Mouse (Mus musculus) ES-E14 (cell line): ENCODE measurements around the gene Pirb. TPM values are rescaled to one million over a fixed set of nuclear protein-coding genes. Genes with fewer than 3 reads are reported as not detected.
"Not testable (repeated sequence)": the region's sequence is repeated elsewhere in the genome, so short reads cannot be mapped to it uniquely, and the experiment has no call there.

Source experiments
- DNase-seq: peaks from one replicate; pipeline ENCODE4 v3.0.0-alpha.2; 2013; ENCODE audit warnings: low read depth, low spot score
- H3K27ac ChIP-seq: 2 replicates; pipeline ENCODE4 v1.5.1; 2012; ENCODE audit warnings: low read depth, mild to moderate bottlenecking, low read length, moderate library complexity, mixed read lengths; ENCODE audit not compliant: poor library complexity, insufficient read depth, severe bottlenecking
- H3K36me3 ChIP-seq: 2 replicates; pipeline ENCODE4 v1.6.1; 2012; ENCODE audit warnings: mild to moderate bottlenecking, low read length, moderate library complexity, mixed read lengths; ENCODE audit not compliant: control insufficient read depth, poor library complexity, insufficient read depth, severe bottlenecking
- H3K4me1 ChIP-seq, 2 experiments: fragments of 150-350 bp in 1 of 2; sonication (generic) in 1 of 2; 2 replicates each; pipeline ENCODE4 v1.6.1; 2012; ENCODE audit warnings: low read length in 2 of 2, mild to moderate bottlenecking in 1 of 2, mixed read lengths in 1 of 2; ENCODE audit not compliant: control insufficient read depth in 2 of 2, insufficient read depth in 2 of 2, poor library complexity in 1 of 2
- H3K4me3 ChIP-seq, 2 experiments: fragments of 150-350 bp in 1 of 2; sonication (generic) in 1 of 2; 2 replicates each; pipeline ENCODE4 v1.5.1; 2012; ENCODE audit warnings: low read length in 2 of 2, low read depth in 1 of 2, mild to moderate bottlenecking in 1 of 2, mixed read lengths in 1 of 2; ENCODE audit not compliant: insufficient read depth in 1 of 2, poor library complexity in 1 of 2, severe bottlenecking in 1 of 2
- H3K9ac ChIP-seq: 2 replicates; pipeline ENCODE4 v1.6.1; 2012; ENCODE audit warnings: low read depth, mild to moderate bottlenecking, low read length, mixed read lengths; ENCODE audit not compliant: poor library complexity, insufficient read depth, severe bottlenecking
- H3K9me3 ChIP-seq: fragments of 150-350 bp; sonication (generic); 2 replicates; pipeline ENCODE4 v1.6.1; 2012; ENCODE audit warnings: low read depth, mild to moderate bottlenecking, low read length; ENCODE audit not compliant: control insufficient read depth, insufficient read depth
- CHD2 ChIP-seq: IDR thresholded peaks from 2 replicates; pipeline ENCODE4 v1.6.1; 2014; ENCODE audit warnings: mild to moderate bottlenecking, low read depth, low read length, inconsistent platforms
- HCFC1 ChIP-seq: IDR thresholded peaks from 2 replicates; pipeline ENCODE4 v1.6.1; 2012; ENCODE audit warnings: low read length, inconsistent platforms, borderline replicate concordance; ENCODE audit not compliant: insufficient read depth
- MAFK ChIP-seq: IDR thresholded peaks from 2 replicates; pipeline ENCODE4 v1.6.1; 2014; ENCODE audit warnings: mild to moderate bottlenecking, low read depth, low read length, inconsistent platforms; ENCODE audit not compliant: insufficient read depth
- ZC3H11A ChIP-seq: IDR thresholded peaks from 2 replicates; pipeline ENCODE4 v1.6.1; 2012; ENCODE audit warnings: low read depth, mild to moderate bottlenecking, inconsistent platforms, low read length, borderline replicate concordance
- ZNF384 ChIP-seq: IDR thresholded peaks from 2 replicates; pipeline ENCODE4 v1.6.1; 2012; ENCODE audit warnings: low read depth, low read length, inconsistent platforms
- in situ Hi-C, 2 experiments: fragments of 600-800 bp; cut with MboI; formaldehyde crosslinking; loops; one replicate each; pipeline ENCODE4 v1.15.1; 2025; ENCODE audit warnings: low sequenced_read_pairs in 2 of 2, inconsistent platforms in 1 of 2; ENCODE audit not compliant: unreplicated experiment in 2 of 2
- total RNA-seq: library from RNA; depleted of rRNA; stranded (reverse); fragments of 300-350 nt; gene quantifications from 2 replicates; pipeline ENCODE4 v1.2.3, GENCODE M21; 2012; rRNA removed

Gene Pirb
- total RNA-seq, result 0.09 TPM in 1 of 2 replicates, not detected in the other

DNA sequence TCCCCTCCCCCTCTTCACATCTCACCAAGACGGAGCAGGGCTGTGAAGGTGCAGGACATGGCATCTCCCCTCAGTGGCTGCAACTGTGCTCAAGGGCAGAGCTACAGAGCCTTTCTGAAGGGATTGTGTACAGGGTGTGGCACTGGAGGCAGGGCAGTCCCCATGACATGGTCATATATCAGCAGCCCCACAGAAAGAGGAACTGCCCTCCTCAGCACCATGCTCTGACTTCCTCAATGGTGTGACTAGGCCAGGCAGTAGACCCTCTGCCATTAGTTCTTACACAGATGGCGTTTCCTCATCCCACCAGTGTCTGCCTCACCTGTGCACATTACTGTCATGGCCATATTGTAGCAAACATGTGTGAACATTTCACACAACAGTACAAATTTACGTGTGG, at the start of gene Pirb:
Pirb (minus strand) TSS at position 124 of the 400 bp plus-strand sequence.
- H3K9me3 ChIP-seq, H3K36me3 ChIP-seq, H3K4me1 ChIP-seq, H3K4me3 ChIP-seq, in situ Hi-C loops, DNase-seq, H3K27ac ChIP-seq, H3K9ac ChIP-seq: not testable (repeated sequence)

DNA sequence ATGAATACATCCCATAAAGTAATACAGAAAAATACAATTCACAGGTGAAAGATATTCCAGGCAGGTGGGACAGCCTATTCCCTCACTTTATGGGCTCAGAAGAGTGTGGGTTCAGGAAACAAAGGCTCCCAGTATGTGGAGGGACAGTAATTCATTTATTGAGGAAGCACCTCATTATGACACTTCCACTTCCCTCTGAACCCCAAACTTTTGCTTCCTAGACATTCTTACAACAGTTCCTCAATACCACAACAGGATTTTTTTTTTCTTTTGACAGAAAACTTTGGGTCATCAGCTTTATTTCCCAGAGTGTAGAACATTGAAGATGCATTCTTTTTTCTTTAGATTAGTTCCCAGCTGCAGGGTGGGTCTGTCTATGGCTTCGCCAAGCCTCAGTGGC, 12.5 kb upstream of the Pirb start:
- in situ Hi-C loops, H3K27ac ChIP-seq, H3K4me3 ChIP-seq, H3K36me3 ChIP-seq, H3K4me1 ChIP-seq, H3K9ac ChIP-seq, DNase-seq, H3K9me3 ChIP-seq: not testable (repeated sequence)

DNA sequence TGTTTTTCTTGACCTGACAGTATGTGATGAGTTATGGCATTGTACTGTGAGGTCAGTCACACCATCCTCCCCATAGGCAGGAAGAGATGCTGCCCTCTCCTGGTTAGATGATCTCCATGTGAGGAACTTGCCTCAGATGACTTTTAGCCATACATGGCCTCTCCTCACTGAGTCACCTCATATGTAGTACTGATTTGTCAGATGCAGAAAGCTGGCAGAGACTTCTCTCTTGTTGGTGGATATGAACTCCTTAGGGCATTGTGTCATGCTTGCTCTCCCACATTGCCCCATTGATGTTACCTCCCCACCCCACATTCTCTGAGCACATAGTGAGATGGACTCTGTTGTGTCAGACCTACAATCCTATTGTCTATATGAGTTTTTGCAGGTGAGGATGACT, 5.3 kb upstream of the Pirb start:
- H3K36me3 ChIP-seq, H3K9me3 ChIP-seq, H3K27ac ChIP-seq, H3K4me1 ChIP-seq, H3K9ac ChIP-seq, in situ Hi-C loops, DNase-seq, H3K4me3 ChIP-seq: not testable (repeated sequence)

DNA sequence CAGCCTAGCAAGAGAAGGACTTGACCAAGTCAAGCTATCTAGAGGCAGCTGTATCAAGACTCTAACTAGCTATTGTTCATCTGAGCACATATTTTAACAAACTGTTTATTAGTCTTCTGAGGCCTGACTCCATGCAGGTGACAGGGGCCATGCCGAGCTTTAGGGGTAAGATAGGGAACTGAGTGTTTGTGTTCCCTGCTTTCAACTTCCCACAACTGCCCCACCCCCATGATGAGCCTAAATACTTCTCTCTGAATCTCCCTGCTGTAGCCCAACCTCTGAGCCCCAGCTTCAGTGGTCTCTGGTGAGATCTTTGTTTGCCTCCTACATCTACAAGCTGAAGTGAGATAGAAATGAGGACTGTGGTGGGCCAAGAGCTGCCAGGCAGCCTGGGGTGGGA, 4.9 kb downstream of the Pirb start:
- DNase-seq, result no peak
- Histone ChIP-seq H3K4me1 (no peaks in the 10 kb centered on the region), H3K36me3 (no peaks in the 10 kb centered on the region), H3K9me3 (no peaks in the 10 kb centered on the region), H3K9ac (no peak overlapping the region), H3K27ac (no peak overlapping the region), H3K4me3 (no peak overlapping the region)
- TF ChIP-seq HCFC1 (no peak), CHD2 (no peak), ZC3H11A (no peak), ZNF384 (no peak), MAFK (no peak)
- in situ Hi-C loops, result no loop called here

GRCm38 (mm10) chr7:3712264-3712942, 7.8 kb downstream of the Pirb start:
- H3K27ac ChIP-seq, result no peak overlapping the region
- H3K36me3 ChIP-seq, result no peaks in the 10 kb centered on the region; the same call in 1 of the 2 replicates
- no peak overlapping the region for H3K9ac ChIP-seq
- no peaks in the 10 kb centered on the region for H3K4me1 ChIP-seq
- in situ Hi-C loops, result no loop called here
- H3K4me3 ChIP-seq, result no peak overlapping the region
- no peak for DNase-seq
- no peak for TF ChIP-seq MAFK
- TF ChIP-seq ZC3H11A, result no peak
- no peak for TF ChIP-seq CHD2
- TF ChIP-seq ZNF384, result no peak
- no peak for TF ChIP-seq HCFC1
- H3K9me3 ChIP-seq, result no peaks in the 10 kb centered on the region
